Mouse (Mus musculus) retina, embryonic 14.5 days (tissue): ENCODE results near the gene Syde2.
"Not testable (repeated sequence)": the region's sequence is repeated elsewhere in the genome, so short reads cannot be mapped to it uniquely, and the experiment has no call there.

Experiments used
- DNase-seq: peaks from one replicate; pipeline ENCODE4 v3.0.0-alpha.2; 2015; ENCODE audit warnings: low spot score

The Syde2 gene

DNA sequence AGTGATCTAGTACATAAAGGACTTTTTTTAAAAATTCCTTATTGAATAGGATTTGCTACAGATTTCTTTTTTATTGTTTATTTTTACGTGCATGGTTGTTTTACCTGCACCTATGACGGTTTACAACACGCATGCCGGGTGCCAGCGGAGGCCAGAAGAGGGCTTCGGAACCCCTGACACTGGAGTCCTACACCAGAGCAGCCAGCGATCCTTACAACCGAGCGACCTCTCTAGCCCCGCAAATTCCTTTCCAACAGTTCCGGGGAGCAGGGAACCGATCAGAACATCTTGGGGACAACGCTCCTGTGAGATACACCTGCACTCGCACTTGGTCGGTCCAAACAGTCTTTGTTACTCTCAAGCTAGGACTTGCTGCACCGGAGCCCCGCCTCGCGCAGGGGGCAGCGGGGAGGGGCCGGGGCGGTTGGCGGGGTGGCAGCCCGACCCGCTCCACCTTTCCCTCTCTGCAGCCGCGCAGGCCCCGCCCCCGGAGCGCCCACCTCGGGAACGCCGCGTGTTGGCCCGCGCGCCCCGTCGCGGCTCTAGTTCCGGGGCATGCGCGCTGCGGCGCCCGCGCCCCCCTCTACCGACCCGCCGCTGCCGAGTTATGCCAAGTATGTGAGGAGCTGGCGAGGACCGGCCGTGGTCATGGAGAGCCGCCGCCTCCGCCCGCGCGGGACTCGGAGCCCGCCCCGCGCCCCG, at the start of gene Syde2:
Gene Syde2, plus strand, starts transcription at position 603 of the 702 bp plus-strand sequence.
- DNase-seq: peak; percentile 80

GRCm38 (mm10) chr3:145938405-145939349, 49.0 kb upstream of the Syde2 start:
- peak; percentile 47 for DNase-seq

- no peak for DNase-seq
Measured at GRCm38 (mm10) chr3:145939402-145939801, 48.3 kb upstream of the Syde2 start.

GRCm38 (mm10) chr3:145939971-145940370, 47.7 kb upstream of the Syde2 start:
- no peak for DNase-seq

- peak; percentile 85 for DNase-seq
Measured at GRCm38 (mm10) chr3:145941971-145942370, 45.7 kb upstream of the Syde2 start.

DNA sequence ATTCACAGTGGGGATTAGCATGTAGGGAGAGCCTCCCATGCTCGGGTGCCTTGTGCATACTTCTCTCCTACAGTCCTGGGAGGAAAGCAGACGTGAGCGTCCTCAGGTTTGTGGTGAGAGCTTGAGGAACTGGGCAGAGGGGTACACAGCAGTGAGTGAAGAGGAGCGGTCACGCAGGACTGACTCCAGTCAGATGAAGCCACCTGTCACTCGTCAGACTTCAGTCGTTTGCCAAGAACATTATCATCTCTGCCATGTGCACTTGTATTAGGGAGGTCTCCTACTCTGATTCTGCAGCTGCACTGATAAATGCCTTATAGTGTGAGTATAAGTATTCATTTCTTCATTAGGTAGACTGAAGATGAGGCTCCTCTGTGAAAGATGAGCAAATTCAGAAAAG, 43.3 kb upstream of the Syde2 start:
- DNase-seq: no peak

DNA sequence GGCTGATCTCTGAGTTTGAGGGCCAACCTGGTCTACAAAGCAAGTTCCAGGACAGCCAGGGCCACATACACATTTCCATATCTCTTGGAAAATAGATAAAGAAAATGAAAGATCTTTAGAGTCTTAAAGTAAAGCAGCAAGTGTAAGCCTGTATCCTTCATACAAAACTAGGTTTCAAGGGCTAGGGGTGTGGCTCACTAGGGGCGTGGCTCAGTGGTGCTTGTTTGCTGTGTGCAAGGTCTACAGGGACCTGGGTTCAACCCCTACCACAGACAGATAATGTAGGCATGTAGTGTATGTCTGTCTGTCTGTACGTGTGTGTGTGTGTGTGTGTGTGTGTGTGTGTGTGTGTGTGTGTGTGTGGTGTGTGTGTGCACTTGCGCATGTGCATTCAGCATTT, 41.8 kb upstream of the Syde2 start:
- no peak for DNase-seq

GRCm38 (mm10) chr3:145946654-145947053, 41.0 kb upstream of the Syde2 start:
- no peak for DNase-seq

DNA sequence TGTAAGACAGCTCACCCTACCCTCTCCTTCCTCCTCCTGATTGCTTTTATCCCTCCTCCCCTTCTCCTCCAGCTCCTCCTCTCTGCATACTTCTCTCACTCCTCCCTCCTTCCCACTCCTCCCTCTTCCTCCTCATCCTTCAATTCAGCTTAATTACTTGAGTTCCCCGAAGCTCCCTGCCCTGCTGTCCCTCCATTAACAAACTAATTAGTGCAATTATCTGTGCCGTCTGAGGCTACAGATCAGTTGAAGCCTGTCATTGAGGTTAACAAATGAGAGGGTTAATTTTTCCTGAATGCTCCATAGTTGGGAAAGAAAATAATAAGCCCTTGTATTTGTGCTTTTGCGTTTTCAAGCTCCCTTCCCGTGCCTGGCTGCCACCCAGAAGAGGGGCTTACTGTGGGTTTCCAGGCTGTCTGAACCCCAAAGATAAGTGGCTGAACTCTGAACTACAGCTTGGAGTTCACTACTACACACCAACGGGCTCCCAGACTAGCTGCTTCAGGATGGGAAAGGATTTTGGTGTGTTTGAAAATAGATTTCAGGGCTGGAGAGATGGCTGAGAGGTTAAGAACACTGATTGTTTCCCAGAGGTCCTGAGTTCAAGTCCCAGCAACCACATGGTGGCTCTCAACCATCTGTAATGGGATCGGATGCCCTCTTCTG, 40.0 kb upstream of the Syde2 start:
- peak; percentile 66 for DNase-seq

- peak; percentile 78 for DNase-seq
Measured at GRCm38 (mm10) chr3:145950034-145950814, 37.4 kb upstream of the Syde2 start.

- no peak for DNase-seq
Measured at GRCm38 (mm10) chr3:145950815-145951130, 36.9 kb upstream of the Syde2 start.

GRCm38 (mm10) chr3:145951287-145952165, 36.1 kb upstream of the Syde2 start:
- DNase-seq: no peak

- no peak for DNase-seq
Measured at GRCm38 (mm10) chr3:145952945-145953344, 34.7 kb upstream of the Syde2 start.

GRCm38 (mm10) chr3:145953411-145953810, 34.3 kb upstream of the Syde2 start:
- DNase-seq: no peak

DNA sequence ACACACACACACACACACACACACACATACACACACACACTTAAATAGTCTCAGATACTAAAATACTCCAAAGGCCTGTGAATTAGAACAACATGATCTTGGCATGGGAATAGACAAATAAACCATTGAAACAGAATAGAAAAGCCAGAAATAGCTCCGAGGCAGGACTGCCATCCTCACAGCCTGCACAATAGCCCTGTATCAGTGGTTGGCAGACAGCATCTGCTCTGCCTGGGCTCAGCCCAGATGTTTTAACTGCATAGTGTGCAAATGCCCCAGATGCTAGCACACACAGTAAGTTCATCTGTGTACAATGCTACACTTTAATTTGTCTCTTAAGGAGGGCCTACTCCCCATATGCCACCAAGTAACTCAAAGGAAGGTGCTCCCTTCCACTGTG, 27.8 kb upstream of the Syde2 start:
- DNase-seq: no peak

DNA sequence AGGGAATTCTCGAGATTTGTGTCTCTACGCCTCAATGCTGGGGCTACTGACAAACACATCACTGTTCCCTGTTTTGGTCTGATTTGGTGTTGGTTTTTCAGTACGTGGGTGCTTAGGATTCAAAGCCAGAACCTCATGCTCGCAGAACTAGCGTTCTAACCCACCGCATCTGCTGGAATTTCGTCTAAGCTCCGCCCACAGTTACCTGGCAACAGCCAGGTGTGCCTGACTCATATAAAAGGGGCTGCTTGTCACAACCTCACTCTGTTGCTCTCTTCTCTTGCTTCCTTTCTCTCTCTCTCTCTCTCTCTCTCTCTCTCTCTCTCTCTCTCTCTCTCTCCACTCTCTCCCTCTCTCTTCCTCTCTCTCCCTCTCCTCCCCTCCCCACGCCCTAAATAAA, 25.3 kb upstream of the Syde2 start:
- no peak for DNase-seq

GRCm38 (mm10) chr3:145963101-145964017, 24.3 kb upstream of the Syde2 start:
- no peak for DNase-seq

GRCm38 (mm10) chr3:145964018-145964387, 23.7 kb upstream of the Syde2 start:
- peak; percentile 39 for DNase-seq

DNA sequence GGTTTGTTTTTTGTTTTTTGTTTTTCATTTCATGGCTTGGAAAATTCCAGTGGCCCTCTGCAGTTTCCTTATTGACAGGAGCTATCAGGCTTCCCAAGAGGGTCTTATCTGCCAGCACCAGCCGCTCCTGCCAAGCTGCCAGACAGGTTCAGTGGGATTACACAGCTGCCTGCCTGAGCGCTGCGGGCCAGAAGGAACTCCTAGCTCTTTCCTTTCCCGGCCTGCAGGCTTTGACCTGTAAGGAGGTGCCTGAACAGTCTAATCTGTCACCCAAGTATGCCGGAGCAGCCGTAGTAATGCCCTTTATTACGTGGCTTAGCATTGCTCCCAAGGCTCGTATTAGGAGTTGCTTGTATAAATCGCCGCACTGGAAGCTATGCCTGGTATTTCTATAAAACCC, 23.2 kb upstream of the Syde2 start:
- DNase-seq: peak; percentile 53

DNA sequence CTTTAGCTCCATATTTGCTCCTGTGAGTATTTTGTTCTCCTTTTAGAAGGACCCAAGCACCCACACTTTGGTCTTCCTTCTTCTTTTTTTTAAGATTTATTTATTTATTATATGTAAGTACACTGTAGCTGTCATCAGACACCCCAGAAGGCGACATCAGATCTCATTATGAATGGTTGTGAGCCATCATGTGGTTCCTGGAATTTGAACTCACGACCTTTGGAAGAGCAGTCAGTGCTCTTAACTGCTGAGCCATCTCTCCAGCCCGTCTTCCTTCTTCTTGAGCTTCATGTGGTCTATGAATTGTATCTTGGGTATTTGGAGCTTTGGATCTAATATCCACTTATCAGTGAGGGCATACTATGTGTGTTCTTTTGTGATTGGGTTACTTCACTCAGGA, 22.1 kb upstream of the Syde2 start:
- DNase-seq: not testable (repeated sequence)
